Mouse (Mus musculus): ENCODE measurements at regions not wholly inside any gene's neighbourhood (a gene's known extent, or its start where the extent isn't known, plus 50 kb on each side); places are given as distances from the start of the nearest gene placed in this dataset.
A peak's percentile ranks its signal among the peaks of the same experiment; 100 is the strongest.
"Not testable (repeated sequence)": the region's sequence is repeated elsewhere in the genome, so short reads cannot be mapped to it uniquely, and the experiment has no call there.

DNA sequence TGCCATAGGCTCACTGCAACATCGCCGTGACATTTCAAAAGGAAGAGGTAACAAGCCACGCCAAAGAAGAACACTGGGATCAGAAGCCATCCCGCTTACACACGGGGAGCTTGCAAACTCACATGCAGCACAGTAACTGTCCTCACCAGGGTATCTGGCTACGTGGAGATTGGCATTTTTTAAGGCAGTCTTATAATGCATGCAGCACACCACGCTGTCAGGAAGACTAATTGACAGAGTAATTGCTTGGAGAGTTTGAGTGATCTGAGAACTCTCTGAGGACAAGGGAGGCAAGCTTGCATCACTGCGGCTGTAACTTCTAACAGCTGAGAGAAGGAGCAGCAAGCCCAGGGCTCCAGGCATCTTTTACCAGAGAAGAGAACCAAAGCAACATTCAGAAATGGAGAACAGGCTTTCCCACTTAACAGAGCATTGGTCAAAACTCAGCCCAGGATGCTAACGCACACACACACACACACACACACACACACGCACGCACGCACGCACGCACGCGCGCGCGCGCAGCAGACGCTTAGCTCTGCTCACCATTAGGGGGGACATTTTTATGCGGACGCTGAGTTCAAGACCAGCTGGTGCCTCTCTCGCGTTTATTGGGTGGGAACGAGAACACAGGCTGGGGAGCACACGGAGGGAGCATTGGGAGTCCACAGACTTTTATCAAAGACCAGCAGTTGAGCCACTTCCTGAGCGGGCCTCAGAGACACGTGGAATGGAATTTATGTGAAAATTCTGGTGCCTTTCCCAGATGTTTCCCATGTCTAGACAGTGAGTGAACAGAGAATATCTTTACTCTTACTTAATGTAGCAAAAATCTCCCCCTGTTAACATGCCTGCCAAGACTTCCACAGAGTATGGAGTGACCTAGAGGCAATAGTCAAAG is 66.6 kb downstream of the 1700129C05Rik start:
- DNase-seq (ENCODE audit: low read depth, low spot score): no peak

DNA sequence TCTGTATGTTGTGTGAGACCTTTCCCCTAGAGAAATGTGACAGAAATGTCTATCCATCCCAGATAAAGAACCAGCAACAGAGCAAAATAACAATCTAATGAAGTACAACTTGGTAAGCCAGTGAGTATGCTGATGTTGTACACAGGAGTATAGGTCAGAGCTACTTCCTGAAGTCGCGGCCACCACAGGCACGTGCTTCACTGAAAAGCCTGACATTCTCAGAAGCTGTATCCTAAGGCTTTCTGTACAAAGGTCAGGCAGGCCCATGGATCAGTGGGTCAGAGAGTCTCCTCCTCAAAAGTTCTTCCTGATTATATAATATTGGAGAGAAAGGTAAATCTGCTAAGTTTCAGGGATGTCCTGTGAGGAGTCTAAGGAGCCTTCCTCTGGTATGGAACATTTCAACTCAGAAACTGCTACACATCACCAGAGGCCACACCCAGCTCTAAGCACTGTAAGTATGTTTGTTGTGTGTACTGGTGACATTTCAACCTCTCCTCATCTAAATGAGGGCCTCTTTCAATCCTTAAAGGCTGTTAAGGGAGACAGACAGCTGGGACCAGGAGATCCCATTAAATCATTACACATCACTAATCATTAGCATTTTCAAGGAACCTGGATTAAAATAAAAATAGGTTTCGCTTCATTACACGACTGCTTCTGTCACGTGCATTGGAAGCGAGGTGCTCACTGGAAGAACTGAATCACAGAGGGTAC is 70.2 kb downstream of the 1700129C05Rik start:
- DNase-seq (ENCODE audit: low read depth, low spot score): no peak

DNA sequence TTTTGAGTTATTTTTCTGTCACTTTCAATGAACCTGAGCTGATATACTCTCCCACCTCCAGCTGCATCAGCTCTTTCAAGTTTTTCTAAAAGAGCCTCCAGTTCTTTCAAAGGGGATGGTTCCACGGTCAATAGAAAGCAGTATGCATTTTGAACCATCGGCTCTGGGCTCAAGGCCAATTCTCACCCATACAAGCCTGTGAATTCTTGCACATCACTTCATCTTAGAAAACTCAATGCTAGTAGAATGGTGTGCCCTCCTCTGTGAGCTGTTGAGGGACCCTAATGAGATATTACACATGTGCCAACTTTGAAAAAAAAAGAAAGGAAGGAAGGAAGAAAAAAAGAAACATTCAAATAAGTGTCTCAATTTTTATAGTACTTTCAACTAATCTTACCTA is 72.6 kb downstream of the 1700129C05Rik start:
- DNase-seq (ENCODE audit: low read depth, low spot score): no peak

DNA sequence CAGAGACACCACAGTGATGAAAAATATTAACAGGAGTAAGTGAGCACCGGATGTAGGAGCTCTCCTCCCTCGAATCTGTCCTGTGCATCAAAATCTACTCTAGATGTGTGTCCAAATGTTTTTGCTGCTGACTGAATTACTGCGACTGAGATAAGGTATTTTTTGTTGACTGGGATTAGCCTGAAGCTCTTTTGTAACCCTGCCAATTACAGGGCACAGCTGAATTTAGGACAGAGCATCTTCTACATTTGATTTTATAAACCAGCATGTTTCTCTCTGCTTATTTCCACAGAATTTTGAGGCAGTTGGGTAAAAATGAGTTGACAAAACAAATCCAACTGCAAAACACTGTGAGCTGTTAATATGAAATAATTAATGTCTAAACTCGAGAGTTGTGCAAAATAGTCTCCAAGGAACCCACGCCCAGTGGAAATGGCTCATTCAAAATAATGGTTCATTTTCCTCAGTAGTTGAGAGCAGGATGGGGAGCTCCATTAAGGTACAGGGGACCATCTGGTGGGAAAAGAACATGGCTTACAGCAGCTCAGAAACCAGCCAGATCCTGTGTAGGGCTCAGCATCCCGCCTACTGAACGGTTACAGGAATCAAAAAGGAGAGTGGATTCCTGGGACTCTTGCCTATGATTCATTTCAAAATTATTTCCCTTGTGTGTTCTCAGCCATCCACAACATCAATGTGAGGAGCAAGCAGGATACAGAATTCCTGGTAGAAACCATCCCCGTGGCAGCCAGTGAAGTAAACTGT is 76.1 kb downstream of the 1700129C05Rik start:
- DNase-seq (ENCODE audit: low read depth, low spot score): no peak

DNA sequence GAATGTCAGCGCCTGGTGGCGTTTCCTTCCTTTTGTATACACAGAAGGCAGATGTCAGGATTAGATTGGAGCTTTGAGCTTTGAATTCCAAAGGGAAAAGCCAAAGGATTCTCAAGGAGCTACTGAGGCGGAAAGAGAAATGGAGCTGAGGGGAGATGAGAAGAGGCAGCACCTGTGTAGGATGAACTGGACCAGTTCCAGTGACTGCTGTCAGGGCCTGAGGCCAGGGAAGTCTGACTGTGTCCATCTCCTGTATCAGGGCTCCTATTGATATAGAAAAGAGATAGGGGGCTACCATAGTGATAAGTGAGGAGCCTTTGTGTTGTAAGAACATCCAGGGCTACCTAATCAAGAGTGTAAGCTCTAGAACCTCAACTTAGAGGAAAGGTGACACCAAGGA is 79.5 kb downstream of the 1700129C05Rik start:
- DNase-seq (ENCODE audit: low read depth, low spot score): no peak

DNA sequence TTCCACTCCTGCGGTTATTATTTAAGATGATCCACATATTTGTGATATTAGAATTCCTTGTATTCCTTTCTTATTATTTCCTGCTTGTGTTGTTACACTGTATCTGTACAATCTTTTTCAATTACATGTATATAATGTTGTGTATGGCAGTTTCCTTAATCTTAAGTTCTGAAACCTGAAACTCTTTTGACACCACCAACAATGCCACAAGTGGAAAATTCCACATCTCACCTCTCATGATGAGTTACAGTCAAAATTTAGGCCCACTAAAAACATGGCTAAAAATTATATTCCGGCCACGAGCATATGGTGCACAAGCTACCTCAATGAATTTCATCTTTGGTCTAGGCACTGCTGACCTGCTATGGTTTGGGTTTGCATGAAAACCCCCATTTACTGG is 85.9 kb downstream of the 1700129C05Rik start:
- DNase-seq (ENCODE audit: low read depth, low spot score): no peak

DNA sequence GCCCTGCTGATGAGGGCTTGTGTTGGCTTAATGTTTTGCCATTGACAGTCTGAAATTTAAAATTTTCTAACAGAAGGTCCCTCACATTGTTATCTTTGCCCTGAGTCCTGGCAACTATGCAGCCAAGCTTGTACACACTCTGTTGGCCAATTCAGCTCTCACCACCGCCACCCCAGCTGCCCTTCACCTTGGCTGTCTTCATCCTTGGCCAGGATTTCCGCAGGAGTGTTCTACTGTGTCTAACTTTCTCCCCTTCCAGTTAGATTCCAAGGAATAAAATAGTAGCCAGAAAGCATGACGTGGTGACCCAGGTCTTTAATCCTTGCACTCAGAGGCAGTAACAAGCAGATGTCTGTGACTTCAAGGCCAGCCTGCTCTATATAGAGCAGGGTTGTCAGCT is 87.4 kb downstream of the 1700129C05Rik start:
- DNase-seq (ENCODE audit: low read depth, low spot score): no peak

DNA sequence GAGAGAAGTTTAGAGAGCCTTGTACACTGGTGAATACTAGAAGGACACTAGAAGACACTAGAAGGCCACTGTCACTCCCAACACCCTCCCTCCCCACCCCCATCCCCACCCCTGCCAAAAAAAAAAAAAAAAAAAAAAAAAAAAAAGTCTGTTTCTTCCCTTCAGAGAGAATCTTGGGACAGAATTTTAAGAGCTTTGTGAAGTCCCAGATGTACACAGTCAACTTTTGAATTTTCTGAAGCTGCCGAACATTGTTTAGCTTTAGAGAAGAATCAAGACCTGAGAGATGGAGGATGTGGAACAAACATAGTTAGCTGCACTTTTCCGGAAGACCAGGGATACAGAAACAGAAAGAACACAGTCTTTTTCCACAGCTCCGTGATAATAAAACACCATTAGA is 90.3 kb downstream of the 1700129C05Rik start:
- no peak for DNase-seq (ENCODE audit: low read depth, low spot score)

DNA sequence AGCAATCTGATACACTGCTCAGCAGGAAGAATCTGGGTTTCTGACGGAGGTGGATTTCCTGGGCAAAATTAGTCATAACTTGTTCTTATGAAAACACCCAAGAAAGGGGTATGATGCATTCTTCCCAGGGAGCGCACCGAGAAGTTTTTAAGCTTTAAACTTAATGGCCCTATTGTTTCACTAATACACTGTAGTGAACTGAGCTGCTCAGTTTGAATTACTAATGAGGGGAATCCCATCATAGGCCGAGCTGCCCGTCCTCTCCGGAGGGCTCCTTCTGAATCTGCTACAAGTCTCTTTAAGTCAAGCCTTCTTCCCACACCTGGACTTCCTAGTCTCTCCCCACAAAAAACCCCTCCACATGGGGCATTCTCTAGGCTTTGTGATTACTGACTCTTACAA is 91.2 kb downstream of the 1700129C05Rik start:
- DNase-seq (ENCODE audit: low read depth, low spot score): peak; percentile 50

DNA sequence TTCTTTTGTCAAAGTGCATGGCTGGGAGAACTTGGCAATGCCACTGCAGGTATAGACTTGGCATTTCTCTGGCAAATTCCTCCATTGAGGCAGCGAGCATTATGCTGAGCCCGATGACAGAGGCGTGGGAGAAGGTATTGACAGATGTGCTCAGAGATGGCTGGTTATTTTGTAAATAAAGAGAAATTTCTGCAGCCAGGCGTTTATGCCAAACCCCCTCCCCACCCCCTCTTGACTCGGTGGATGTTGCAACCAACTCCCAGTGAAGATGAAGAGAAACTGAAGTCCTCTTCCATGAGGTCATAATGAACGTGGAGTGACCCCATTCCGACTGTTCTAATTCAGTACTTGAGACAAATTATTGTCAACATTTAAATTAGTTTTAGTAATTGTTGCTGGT is 97.0 kb downstream of the 1700129C05Rik start:
- no peak for DNase-seq (ENCODE audit: low read depth, low spot score)

DNA sequence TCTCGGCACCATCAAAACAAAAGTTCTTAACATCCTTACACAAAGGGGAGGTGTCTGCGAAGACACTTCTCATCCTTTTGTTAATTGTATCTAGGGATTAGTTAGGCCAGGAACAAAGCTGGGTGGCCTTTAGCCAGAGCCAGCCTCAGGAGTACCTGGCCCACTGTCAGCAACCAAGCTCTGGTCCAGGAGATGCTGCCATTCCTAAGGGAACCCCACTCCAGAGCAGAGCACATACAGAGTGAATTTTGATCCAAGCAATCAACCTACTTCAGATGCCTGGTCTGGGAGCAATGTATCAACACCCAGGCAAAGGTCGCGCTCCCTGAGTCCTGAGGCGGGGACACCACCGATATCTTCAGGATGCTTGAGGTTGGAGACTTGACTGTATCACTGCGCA is 97.5 kb downstream of the 1700129C05Rik start:
- DNase-seq (ENCODE audit: low read depth, low spot score): no peak

DNA sequence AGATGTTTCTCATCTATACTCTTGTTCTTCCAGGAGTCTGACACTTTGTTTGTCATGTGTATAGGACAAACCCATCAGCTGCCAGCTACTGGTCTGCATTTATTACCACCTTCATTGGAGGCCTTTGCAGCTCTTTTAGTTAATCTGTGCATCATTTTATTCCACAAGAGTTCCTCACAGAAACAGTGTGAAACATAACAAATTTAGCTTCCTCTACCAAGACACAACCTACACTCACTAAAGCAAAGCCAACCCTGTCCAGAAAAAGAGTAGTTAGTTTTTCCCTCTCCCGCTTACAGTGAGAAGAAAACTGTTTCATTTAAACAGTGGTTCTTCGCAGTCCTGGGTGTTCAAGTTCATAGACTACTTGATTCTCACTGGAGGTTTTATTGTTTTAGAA is 100.5 kb downstream of the 1700129C05Rik start:
- no peak for DNase-seq (ENCODE audit: low read depth, low spot score)

DNA sequence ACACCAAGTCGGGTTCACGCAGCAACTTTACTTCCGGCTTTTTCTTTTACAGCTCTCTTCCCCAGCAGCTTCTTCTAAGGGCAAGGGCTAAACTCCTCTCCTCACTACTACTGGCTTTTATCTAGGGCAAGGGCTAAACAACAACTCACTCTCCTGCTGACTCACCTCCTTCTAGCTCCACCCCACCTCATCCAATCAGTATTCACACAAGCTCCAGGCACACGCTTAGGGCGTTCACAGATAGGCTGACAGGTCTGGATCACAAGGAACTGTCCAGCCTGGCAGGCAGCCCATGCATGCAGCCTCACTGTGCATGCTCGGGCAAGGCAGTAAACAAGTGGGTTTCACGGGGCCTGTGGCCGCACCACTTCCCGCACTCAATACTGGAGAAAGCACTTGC is 116.9 kb downstream of the 1700129C05Rik start:
- not testable (repeated sequence) for DNase-seq (ENCODE audit: low read depth, low spot score)

DNA sequence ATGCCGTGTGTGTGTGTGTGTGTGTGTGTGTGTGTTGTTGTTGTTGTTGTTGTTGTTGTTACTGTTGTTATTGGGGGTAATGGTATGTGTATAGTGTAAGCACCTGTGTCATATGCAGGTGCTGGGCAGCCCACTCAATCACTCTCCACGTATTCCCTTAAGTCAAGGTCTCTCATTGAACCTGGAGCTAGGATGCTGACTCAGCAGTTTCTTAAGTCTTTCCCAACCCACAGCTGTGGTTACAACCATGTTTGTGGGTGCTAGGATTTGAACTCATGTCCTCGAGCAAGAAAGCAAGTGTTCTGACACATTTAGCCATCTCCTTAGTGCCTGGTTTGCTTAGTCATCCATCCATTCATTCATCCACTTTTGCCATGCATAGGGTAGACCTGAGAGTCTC is 133.2 kb downstream of the 1700129C05Rik start:
- DNase-seq (ENCODE audit: low read depth, low spot score): no peak

DNA sequence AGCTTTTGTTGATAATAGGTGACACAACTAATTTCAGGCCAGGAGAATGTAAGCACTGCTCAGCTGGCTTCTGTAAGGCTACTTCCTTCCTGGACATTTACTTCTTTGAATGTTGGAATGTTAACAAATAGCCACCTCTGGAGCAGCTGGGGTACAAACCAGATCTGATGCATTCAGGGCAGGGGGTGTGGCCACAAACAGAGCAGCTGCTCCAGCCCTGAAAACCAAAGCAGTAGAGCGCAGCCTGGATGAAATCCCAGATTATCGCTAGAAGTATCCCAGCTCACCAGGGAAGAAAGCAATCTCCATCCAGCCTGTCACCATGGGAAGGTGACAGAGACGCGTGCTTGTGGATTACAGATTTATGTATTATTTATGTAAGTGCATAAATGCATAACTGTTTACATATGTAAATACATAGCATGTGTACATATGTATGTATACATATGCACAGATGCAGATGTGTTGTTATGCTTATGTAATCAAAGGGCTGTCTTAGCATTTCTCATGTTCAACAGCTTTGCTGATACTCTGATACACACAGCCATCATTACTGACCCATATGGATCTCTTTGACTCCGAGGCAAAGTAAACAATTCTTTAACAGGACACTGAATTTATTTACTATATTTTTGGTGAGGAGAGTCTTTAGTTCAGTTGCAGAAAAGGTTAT is 143.5 kb downstream of the 1700129C05Rik start:
- DNase-seq (ENCODE audit: low read depth, low spot score): no peak

DNA sequence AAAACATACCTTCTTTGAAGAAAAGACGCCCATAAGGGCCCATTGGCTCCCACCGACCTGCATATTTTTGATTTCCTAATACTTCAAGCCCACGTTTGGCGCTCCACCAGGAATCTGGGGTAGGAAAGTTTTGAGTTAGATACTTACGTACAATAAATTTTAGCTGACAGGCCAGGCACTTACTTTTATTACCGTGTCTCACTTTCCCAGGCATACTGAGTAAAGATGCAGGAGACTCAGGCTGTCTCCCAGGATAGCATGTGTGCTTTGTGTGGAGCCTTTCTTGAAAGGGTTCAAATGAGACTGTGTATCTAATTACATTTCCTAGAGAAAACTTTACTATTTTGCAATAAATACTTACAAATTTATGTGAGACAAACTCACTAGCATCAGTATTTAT is 147.7 kb downstream of the 1700129C05Rik start:
- no peak for DNase-seq (ENCODE audit: low read depth, low spot score)

DNA sequence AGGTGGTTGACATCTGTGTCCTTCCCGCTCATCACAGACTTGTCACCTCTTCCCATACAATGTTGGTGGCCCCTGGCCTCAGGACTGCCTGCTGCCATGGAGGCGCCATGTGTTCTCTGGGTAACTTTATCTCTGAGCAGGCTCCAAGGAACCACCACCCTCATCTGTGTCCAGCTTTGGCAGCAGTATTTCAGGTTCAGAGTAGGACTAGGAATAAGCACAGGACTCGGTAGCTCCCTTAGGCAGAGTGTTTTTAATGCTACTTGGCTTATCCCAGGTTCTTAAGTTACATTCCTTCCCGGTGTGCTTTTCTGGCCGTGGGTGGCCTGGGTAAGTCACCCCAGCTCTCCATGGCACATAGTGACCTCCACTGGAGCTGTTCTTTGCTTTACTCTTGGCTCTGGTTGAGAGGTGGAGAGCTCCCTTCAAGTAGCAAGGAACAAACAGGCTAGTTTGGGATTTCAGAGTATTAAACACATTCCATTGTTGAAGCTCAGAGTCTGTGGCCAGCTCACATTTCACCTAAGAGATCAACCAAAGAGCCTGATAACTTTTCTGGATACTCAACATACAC is 153.0 kb downstream of the 1700129C05Rik start:
- DNase-seq (ENCODE audit: low read depth, low spot score): no peak

DNA sequence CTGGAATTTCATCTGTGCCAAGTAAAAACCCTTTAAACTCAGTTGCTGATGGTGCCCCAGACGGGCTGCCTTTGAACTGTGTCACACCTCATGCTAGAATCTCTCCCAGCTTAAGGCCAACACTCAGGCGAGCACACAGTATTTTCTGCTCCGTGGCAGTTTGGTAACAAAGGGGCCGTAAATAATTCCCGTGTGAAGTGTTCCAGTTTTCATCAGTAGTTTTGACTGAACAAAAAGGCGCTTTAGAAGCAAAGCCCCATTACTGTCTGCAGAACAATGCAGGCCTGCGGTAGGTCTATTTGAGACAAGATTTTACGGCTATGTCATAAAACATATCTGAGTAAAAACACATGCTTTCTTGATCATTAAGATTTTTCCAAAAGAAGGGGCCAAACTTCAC is 155.0 kb downstream of the 1700129C05Rik start:
- DNase-seq (ENCODE audit: low read depth, low spot score): no peak

DNA sequence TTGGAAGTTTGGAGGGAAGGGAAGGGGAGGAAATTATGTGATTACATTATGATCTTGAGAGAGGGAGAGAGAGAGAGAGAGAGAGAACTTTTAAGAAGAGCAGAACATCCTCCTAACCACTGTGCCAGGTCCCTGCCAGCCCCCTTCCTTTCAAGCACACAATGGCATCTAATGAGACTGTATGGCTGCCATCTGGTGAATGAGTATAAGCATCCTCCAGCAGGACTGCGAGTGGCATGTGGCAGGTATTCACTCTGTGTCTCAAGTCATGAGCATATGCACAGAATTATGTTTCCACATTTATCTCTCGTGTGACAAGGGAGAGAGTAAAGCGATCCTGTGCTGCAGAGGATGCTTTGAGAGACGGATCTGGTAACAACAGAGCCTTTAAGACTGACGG is 156.9 kb downstream of the 1700129C05Rik start:
- DNase-seq (ENCODE audit: low read depth, low spot score): no peak

DNA sequence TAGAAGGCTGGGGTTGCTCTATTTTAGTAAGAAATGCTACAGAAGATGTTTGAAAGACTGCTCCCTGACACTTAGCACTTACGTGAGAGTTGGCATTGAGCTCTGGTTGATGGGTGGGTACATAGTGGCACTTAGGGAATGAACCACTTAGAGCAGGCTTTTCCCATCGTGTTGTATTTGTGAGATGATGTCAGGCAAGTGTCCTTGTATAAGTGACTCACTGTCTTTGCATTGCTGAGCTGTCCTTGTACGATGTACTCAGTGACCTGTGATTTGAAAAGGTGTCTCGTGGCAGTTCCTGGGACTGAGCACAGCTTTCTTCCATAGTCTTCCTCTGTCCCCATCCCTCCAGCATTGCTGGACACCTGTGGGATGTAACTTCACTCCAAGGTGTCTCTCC is 165.9 kb downstream of the 1700129C05Rik start:
- no peak for DNase-seq (ENCODE audit: low read depth, low spot score)

DNA sequence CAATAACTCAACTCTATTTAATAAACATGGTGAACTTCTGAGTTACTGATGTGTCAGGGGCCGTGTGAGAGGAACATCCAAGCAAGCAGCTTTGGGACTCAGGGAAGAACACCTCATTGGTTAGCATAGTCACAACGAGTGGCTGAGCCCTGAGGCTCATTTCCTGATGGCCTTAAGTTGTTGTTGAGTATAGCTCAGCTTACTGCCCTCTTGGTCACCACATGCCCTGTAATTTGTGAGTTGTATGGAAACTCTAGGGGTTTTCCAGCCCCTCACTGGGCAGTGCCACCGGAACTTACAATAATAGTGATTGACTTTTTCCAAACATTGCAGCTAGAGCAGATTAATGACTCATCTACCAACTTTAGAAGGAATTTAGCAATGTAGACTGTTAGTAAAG is 173.4 kb downstream of the 1700129C05Rik start:
- peak; percentile 7 for DNase-seq (ENCODE audit: low read depth, low spot score)
